ENCODE assay signal across 11 mouse cellular contexts in the genomic region with DNA sequence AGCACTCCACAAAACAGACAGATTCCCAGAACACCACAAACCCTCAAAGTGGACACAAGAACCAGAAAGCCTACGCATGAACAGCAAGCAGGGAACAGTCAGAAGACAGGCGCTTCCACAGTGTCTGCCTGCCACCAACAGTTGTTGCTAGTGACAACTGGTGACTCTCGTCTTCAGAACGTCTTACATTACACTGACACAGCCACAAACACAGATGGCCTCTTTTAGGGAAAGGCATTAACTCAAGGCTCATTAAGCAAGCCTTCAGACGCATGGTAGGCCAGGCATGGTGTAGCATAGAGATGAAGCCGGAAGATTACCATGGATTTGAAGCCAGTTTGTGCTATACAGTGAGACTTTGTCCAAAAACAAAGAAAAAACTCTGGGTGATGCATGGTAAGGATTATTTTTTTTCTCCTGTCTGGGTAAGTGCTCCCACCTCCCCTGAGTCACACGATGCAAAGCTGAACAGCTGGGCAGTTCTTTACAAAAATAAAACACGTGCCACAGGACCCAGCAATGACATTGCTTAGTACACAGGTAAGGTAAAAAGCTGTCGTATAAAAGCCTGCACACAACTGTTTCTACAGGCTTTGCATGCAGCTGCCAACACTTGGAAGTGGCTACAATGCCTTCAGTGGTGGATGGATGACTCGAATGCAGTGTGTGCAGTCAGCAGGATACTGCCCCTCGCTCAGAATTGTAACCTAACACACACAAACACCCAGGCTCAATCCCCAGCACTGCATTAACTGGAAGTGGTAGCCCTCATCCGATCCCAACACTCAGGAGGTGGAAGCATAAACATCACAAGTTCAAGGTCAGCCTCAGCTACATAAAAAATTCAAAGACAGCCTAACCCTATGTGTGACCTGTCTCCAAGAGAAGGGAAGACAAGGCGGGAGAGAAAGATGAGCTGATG. TPM values are rescaled to one million over a fixed set of nuclear protein-coding genes. Genes with fewer than 3 reads are reported as not detected.
DNase-seq lines count a peak whose midpoint lies in the region; ATAC-seq and TF ChIP-seq lines count a peak whose summit lies in the region.
"Had no signal": no experiment of that assay in that cellular context is flagged by ENCODE, and none has a peak within 500 bp of the region (broad histone marks: within the 10 kb centered on the region; RNA-seq: fewer than 3 reads in every experiment).

No protein-coding gene starts in this region.

- H3K79me2 ChIP-seq in heart, adult 2 months (replicated peaks; ENCODE audit: control insufficient read depth, insufficient read depth, low read length): no peaks in the 10 kb centered on the region

- no peaks in the 10 kb centered on the region for H3K27me3 ChIP-seq in heart, adult 2 months (ENCODE audit: control insufficient read depth, insufficient read depth, low read length)
- no peaks in the 10 kb centered on the region for H3K27me3 ChIP-seq in heart, embryonic 10.5 days (ENCODE audit: insufficient read depth, poor library complexity, severe bottlenecking)
- no peaks in the 10 kb centered on the region for H3K27me3 ChIP-seq in embryonic facial prominence, embryonic 11.5 days (ENCODE audit: control insufficient read depth, insufficient read depth, low read length)
- no peaks in the 10 kb centered on the region for H3K27me3 ChIP-seq in hindbrain, embryonic 15.5 days
- no peaks in the 10 kb centered on the region for H3K27me3 ChIP-seq in neural tube, embryonic 11.5 days (ENCODE audit: control insufficient read depth, insufficient read depth, low read length)

- H3K36me3 ChIP-seq in heart, adult 2 months (ENCODE audit: control insufficient read depth, insufficient read depth, low read length): peaks cover 4% of the 10 kb centered on the region; the same call in 1 of the 2 replicates
- H3K36me3 ChIP-seq in heart, embryonic 10.5 days: no peaks in the 10 kb centered on the region
- no peaks in the 10 kb centered on the region for H3K36me3 ChIP-seq in embryonic facial prominence, embryonic 11.5 days (replicated peaks; ENCODE audit: control insufficient read depth, insufficient read depth, low read depth, low read length)
- no peaks in the 10 kb centered on the region for H3K36me3 ChIP-seq in hindbrain, embryonic 15.5 days
- H3K36me3 ChIP-seq in neural tube, embryonic 11.5 days (ENCODE audit: control insufficient read depth, insufficient read depth, low read length): no peaks in the 10 kb centered on the region

- peaks cover 4% of the 10 kb centered on the region for H3K4me1 ChIP-seq in heart, adult 2 months (ENCODE audit: control insufficient read depth, insufficient read depth, low read length)
- H3K4me1 ChIP-seq in heart, embryonic 10.5 days: peaks cover 13% of the 10 kb centered on the region
- H3K4me1 ChIP-seq in embryonic facial prominence, embryonic 11.5 days (ENCODE audit: control insufficient read depth, insufficient read depth, low read length): no peaks in the 10 kb centered on the region; the same call in 1 of the 2 replicates
- peaks cover 33% of the 10 kb centered on the region for H3K4me1 ChIP-seq in hindbrain, embryonic 15.5 days (replicated peaks)
- 0 out of 2 replicates have a peak, but pooled peaks cover 7% of the 10 kb centered on the region for H3K4me1 ChIP-seq in neural tube, embryonic 11.5 days (ENCODE audit: control insufficient read depth, insufficient read depth, low read length)

- 88% methylated on average over 13 of the region's 13 CpGs for WGBS in heart, adult 2 months
- 77% methylated on average over 13 of the region's 13 CpGs for WGBS in heart, embryonic 10.5 days
- 69% methylated on average over 13 of the region's 13 CpGs for WGBS in embryonic facial prominence, embryonic 11.5 days
- 32% methylated on average over 13 of the region's 13 CpGs for WGBS in hindbrain, embryonic 15.5 days
- WGBS in neural tube, embryonic 11.5 days: 44% methylated on average over 13 of the region's 13 CpGs

- H3K9ac ChIP-seq in heart, adult 2 months (ENCODE audit: low read depth, low read length): no peak overlapping the region
- no peak overlapping the region for H3K9ac ChIP-seq in embryonic facial prominence, embryonic 11.5 days (replicated peaks; ENCODE audit: low read length)
- no peak overlapping the region for H3K9ac ChIP-seq in hindbrain, embryonic 15.5 days
- peak overlapping the region; percentile 23 for H3K9ac ChIP-seq in neural tube, embryonic 11.5 days (ENCODE audit: low read length)
- H3K9ac ChIP-seq: liver, embryonic 14.5 days had no signal

- no peak for TF ChIP-seq EP300 in heart, adult 2 months (IDR thresholded peaks at IDR 0.05; ENCODE audit: insufficient read depth, low read depth, low read length)

- intact Hi-C loops in heart, adult 2 months (cut with DNase I): no loop called here
- intact Hi-C loops in heart, postnatal 14 days (cut with DNase I): no loop called here

- DNase-seq in heart, adult 2 months: no peak
- no peak for DNase-seq in heart, embryonic 10.5 days (ENCODE audit: low spot score)
- peak; percentile 23 for DNase-seq in embryonic facial prominence, embryonic 11.5 days (ENCODE audit: low spot score)
- DNase-seq in neural tube, embryonic 11.5 days (ENCODE audit: low spot score): peak; percentile 60
- DNase-seq in heart, postnatal 14 days: no peak
- DNase-seq in testis, postnatal 14 days (ENCODE audit: low spot score): no peak
- DNase-seq: adrenal gland, postnatal 25 days; heart, postnatal 36 days had no signal

- ATAC-seq in embryonic facial prominence, embryonic 11.5 days (replicated peaks; ENCODE audit: insufficient number of reproducible peaks, low FRiP score, low TSS enrichment, low read depth): peak; percentile 61
- peak; percentile 90 for ATAC-seq in hindbrain, embryonic 15.5 days (ENCODE audit: low FRiP score, low read depth)
- ATAC-seq in neural tube, embryonic 11.5 days (ENCODE audit: insufficient read depth, low FRiP score, low TSS enrichment): peak; percentile 90
- ATAC-seq in megakaryocyte-erythroid progenitor cell, adult 5-6 weeks (replicated peaks; ENCODE audit: low FRiP score, low TSS enrichment, poor library complexity, severe bottlenecking): no peak

- no peak for TF ChIP-seq CTCF in heart, adult 2 months (IDR thresholded peaks at IDR 0.05)

- H3K4me2 ChIP-seq in embryonic facial prominence, embryonic 11.5 days (ENCODE audit: low read depth, low read length): no peak overlapping the region
- H3K4me2 ChIP-seq in hindbrain, embryonic 15.5 days: peak overlapping the region; percentile 40
- H3K4me2 ChIP-seq in neural tube, embryonic 11.5 days (ENCODE audit: low read depth): no peak overlapping the region

- no peaks in the 10 kb centered on the region for H3K9me3 ChIP-seq in heart, embryonic 10.5 days
- H3K9me3 ChIP-seq in embryonic facial prominence, embryonic 11.5 days (replicated peaks; ENCODE audit: control insufficient read depth, low read length): no peaks in the 10 kb centered on the region
- H3K9me3 ChIP-seq in hindbrain, embryonic 15.5 days: no peaks in the 10 kb centered on the region
- H3K9me3 ChIP-seq in neural tube, embryonic 11.5 days (ENCODE audit: control insufficient read depth, low read length): no peaks in the 10 kb centered on the region

- TF ChIP-seq POLR2A in heart, adult 2 months (IDR thresholded peaks at IDR 0.05; ENCODE audit: insufficient read depth, low read depth, low read length): no peak

- H3K4me3 ChIP-seq in heart, adult 2 months: no peak overlapping the region
- H3K4me3 ChIP-seq in heart, embryonic 10.5 days: no peak overlapping the region
- no peak overlapping the region for H3K4me3 ChIP-seq in embryonic facial prominence, embryonic 11.5 days (ENCODE audit: low read depth, low read length)
- H3K4me3 ChIP-seq in hindbrain, embryonic 15.5 days: no peak overlapping the region
- H3K4me3 ChIP-seq in neural tube, embryonic 11.5 days (ENCODE audit: low read depth, low read length): no peak overlapping the region

- H3K27ac ChIP-seq in heart, adult 2 months: peak overlapping the region; percentile 43
- H3K27ac ChIP-seq in heart, embryonic 10.5 days: no peak overlapping the region
- H3K27ac ChIP-seq in embryonic facial prominence, embryonic 11.5 days (replicated peaks; ENCODE audit: low read depth, low read length): no peak overlapping the region
- H3K27ac ChIP-seq in hindbrain, embryonic 15.5 days (replicated peaks): peak overlapping the region; percentile 65
- peak overlapping the region; percentile 83 for H3K27ac ChIP-seq in neural tube, embryonic 11.5 days (ENCODE audit: low read depth, low read length)
- H3K27ac ChIP-seq: liver, embryonic 14.5 days had no signal

RNA-seq across cellular contexts. Expression of a gene that starts 15.1 kb away (rescaled TPM):
- 1 to 10 TPM; 1.6 to 2.1 TPM for total RNA-seq in heart, adult 2 months (2021)
- 2.8 and 3.5 TPM in 2 replicates for polyA plus RNA-seq in heart, adult 2 months (2012; rRNA removed)
- polyA plus RNA-seq in heart, embryonic 10.5 days (2016; fragmentation: Nextera tagmentation; extraction: Ambion mirVana): 6.8 and 8.3 TPM in 2 replicates
- 9.1 and 11.7 TPM in 2 replicates for polyA plus RNA-seq in embryonic facial prominence, embryonic 11.5 days (2014; fragmentation: Nextera tagmentation; extraction: Ambion mirVana)
- 3.5 and 3.6 TPM in 2 replicates for polyA plus RNA-seq in hindbrain, embryonic 15.5 days (2015; fragmentation: Nextera tagmentation; extraction: Ambion mirVana)
- 8.9 and 9.2 TPM in 2 replicates for polyA plus RNA-seq in neural tube, embryonic 11.5 days (2014; fragmentation: Nextera tagmentation; extraction: Ambion mirVana)
- total RNA-seq in megakaryocyte-erythroid progenitor cell, adult 5-6 weeks (2014; fragmentation: Nextera tagmentation): 1.8 and 8.0 TPM in 2 replicates
- 0.80 and 1.1 TPM in 2 replicates for total RNA-seq in megakaryocyte-erythroid progenitor cell, adult 5-6 weeks (2017)
- 1 to 10 TPM; 3.3 to 3.7 TPM for total RNA-seq in heart, postnatal 14 days (2021)

Comparison
In these comparisons a context has a peak if more than half of its experiments do, and no peak if none do; other contexts are left out.
1. H3K27ac ChIP-seq: peak in heart, adult 2 months (single experiment), hindbrain, embryonic 15.5 days (single experiment) and neural tube, embryonic 11.5 days (single experiment); none in heart, embryonic 10.5 days (single experiment) and embryonic facial prominence, embryonic 11.5 days (single experiment).
2. DNase-seq: peak in embryonic facial prominence, embryonic 11.5 days (single experiment) and neural tube, embryonic 11.5 days (single experiment); none in heart, adult 2 months (0 of 2), heart, embryonic 10.5 days (single experiment), heart, postnatal 14 days (0 of 2) and testis, postnatal 14 days (single experiment).